ENCODE assay signal across 10 mouse cellular contexts in genomic region chr1:160231013-160231412, GRCm38 (mm10). TPM values are rescaled to one million over a fixed set of nuclear protein-coding genes. Genes with fewer than 3 reads are reported as not detected.
DNase-seq lines count a peak whose midpoint lies in the region; ATAC-seq and TF ChIP-seq lines count a peak whose summit lies in the region.
"Had no signal": no experiment of that assay in that cellular context is flagged by ENCODE, and none has a peak within 500 bp of the region (broad histone marks: within the 10 kb centered on the region; RNA-seq: fewer than 3 reads in every experiment).

No protein-coding gene starts in this region.

- no peaks in the 10 kb centered on the region for H3K27me3 ChIP-seq in liver, adult 2 months (ENCODE audit: control insufficient read depth, insufficient read depth, low read length)
- H3K27me3 ChIP-seq in liver, embryonic 12.5 days (replicated peaks), result no peaks in the 10 kb centered on the region
- no peaks in the 10 kb centered on the region for H3K27me3 ChIP-seq in E14TG2a.4 (ENCODE audit: insufficient read depth, low read length)
- H3K27me3 ChIP-seq in embryonic facial prominence, embryonic 14.5 days (replicated peaks; ENCODE audit: control insufficient read depth, insufficient read depth, low read length), result no peaks in the 10 kb centered on the region
- H3K27me3 ChIP-seq: midbrain, embryonic 12.5 days had no signal

- no peak for TF ChIP-seq POLR2A in liver, adult 2 months (IDR thresholded peaks at IDR 0.05; ENCODE audit: extremely low read depth, insufficient read depth, low read length)

- no peak for ATAC-seq in liver, embryonic 12.5 days
- no peak for ATAC-seq in embryonic facial prominence, embryonic 14.5 days (ENCODE audit: low read depth)
- ATAC-seq in activated CD4-positive, CD25-positive, alpha-beta regulatory T cell, adult 4 months, result no peak

- no peak overlapping the region for H3K9ac ChIP-seq in liver, adult 2 months (ENCODE audit: low read depth, low read length)
- no peak overlapping the region for H3K9ac ChIP-seq in liver, embryonic 12.5 days
- H3K9ac ChIP-seq in embryonic facial prominence, embryonic 14.5 days (ENCODE audit: low read depth, low read length), result no peak overlapping the region
- H3K9ac ChIP-seq: midbrain, embryonic 12.5 days had no signal

- intact Hi-C loops in gastrocnemius, adult 2 months (cut with DNase I), result loop anchor here (5.0 kb wide), 1 partner anchor 146 kb away; no protein-coding TSS in a partner anchor
- intact Hi-C loops in gastrocnemius, postnatal 36 days (cut with DNase I), result no loop called here

- no peaks in the 10 kb centered on the region for H3K9me3 ChIP-seq in liver, embryonic 12.5 days (replicated peaks)
- H3K9me3 ChIP-seq in E14TG2a.4 (ENCODE audit: low read length), result no peaks in the 10 kb centered on the region
- H3K9me3 ChIP-seq in embryonic facial prominence, embryonic 14.5 days (ENCODE audit: control insufficient read depth, low read length), result no peaks in the 10 kb centered on the region
- H3K9me3 ChIP-seq: midbrain, embryonic 12.5 days had no signal

- DNase-seq in gastrocnemius, adult 2 months, result no peak
- DNase-seq in gastrocnemius, postnatal 36 days, result no peak
- peak; percentile 20 for DNase-seq in liver, adult 2 months (ENCODE audit: extremely low read depth, low read depth, low spot score)
- DNase-seq in embryonic facial prominence, embryonic 14.5 days (ENCODE audit: low spot score), result peak; percentile 67
- no peak for DNase-seq in yolk sac, embryonic 10.5 days (ENCODE audit: low spot score)

- no peak overlapping the region for H3K4me2 ChIP-seq in liver, embryonic 12.5 days
- no peak overlapping the region for H3K4me2 ChIP-seq in embryonic facial prominence, embryonic 14.5 days (ENCODE audit: low read depth, low read length)
- H3K4me2 ChIP-seq: midbrain, embryonic 12.5 days had no signal

- H3K36me3 ChIP-seq in liver, adult 2 months (ENCODE audit: control insufficient read depth, insufficient read depth, low read length), result no peaks in the 10 kb centered on the region
- H3K36me3 ChIP-seq in liver, embryonic 12.5 days, result 0 out of 2 replicates have a peak, but pooled peaks cover 8% of the 10 kb centered on the region
- no peaks in the 10 kb centered on the region for H3K36me3 ChIP-seq in E14TG2a.4 (ENCODE audit: insufficient read depth, low read length)
- H3K36me3 ChIP-seq in embryonic facial prominence, embryonic 14.5 days (ENCODE audit: control insufficient read depth, insufficient read depth, low read length), result no peaks in the 10 kb centered on the region
- H3K36me3 ChIP-seq: midbrain, embryonic 12.5 days had no signal

- peak overlapping the region; percentile 53 for H3K4me3 ChIP-seq in gastrocnemius, adult 2 months
- H3K4me3 ChIP-seq in liver, adult 2 months (ENCODE audit: insufficient read depth, low read depth, low read length), result no peak overlapping the region
- no peak overlapping the region for H3K4me3 ChIP-seq in liver, embryonic 12.5 days
- H3K4me3 ChIP-seq in E14TG2a.4 (replicated peaks; ENCODE audit: low read length), result no peak overlapping the region
- no peak overlapping the region for H3K4me3 ChIP-seq in embryonic facial prominence, embryonic 14.5 days (ENCODE audit: low read depth, low read length)
- H3K4me3 ChIP-seq: erythroblast, embryonic 14.5 days; midbrain, embryonic 12.5 days had no signal

- no peaks in the 10 kb centered on the region; the same call in 1 of the 2 replicates for H3K4me1 ChIP-seq in liver, adult 2 months (ENCODE audit: control insufficient read depth, insufficient read depth, low read length)
- H3K4me1 ChIP-seq in liver, embryonic 12.5 days, result peaks cover 6% of the 10 kb centered on the region; the same call in 1 of the 2 replicates
- H3K4me1 ChIP-seq in E14TG2a.4 (replicated peaks; ENCODE audit: low read depth, low read length), result no peaks in the 10 kb centered on the region
- H3K4me1 ChIP-seq in embryonic facial prominence, embryonic 14.5 days (ENCODE audit: control insufficient read depth, insufficient read depth, low read length), result no peaks in the 10 kb centered on the region

- H3K79me2 ChIP-seq in liver, adult 2 months (ENCODE audit: control insufficient read depth, insufficient read depth, low read length), result no peaks in the 10 kb centered on the region

- TF ChIP-seq CTCF in gastrocnemius, adult 2 months (IDR thresholded peaks at IDR 0.05), result peak; percentile 69
- no peak for TF ChIP-seq CTCF in liver, adult 2 months (IDR thresholded peaks at IDR 0.05; ENCODE audit: low read depth, low read length)
- peak; percentile 60 for TF ChIP-seq CTCF in E14TG2a.4 (conservative IDR thresholded peaks at IDR 0.05; ENCODE audit: low read length)

- WGBS in liver, adult 2 months, result 48% methylated on average over 4 of the region's 4 CpGs
- WGBS in liver, embryonic 12.5 days (ENCODE audit: insufficient replicate concordance), result 60% methylated on average over 4 of the region's 4 CpGs
- WGBS in embryonic facial prominence, embryonic 14.5 days, result 38% methylated on average over 4 of the region's 4 CpGs

- no peak overlapping the region for H3K27ac ChIP-seq in gastrocnemius, adult 2 months
- H3K27ac ChIP-seq in liver, adult 2 months (replicated peaks; ENCODE audit: insufficient read depth, low read depth, low read length), result no peak overlapping the region
- no peak overlapping the region for H3K27ac ChIP-seq in liver, embryonic 12.5 days
- H3K27ac ChIP-seq in embryonic facial prominence, embryonic 14.5 days (replicated peaks; ENCODE audit: low read depth, low read length), result no peak overlapping the region
- H3K27ac ChIP-seq: midbrain, embryonic 12.5 days had no signal

RNA-seq across cellular contexts. Expression of gene Cacybp, which starts 18.3 kb away (rescaled TPM):
- 10 to 100 TPM; 50.1 to 65.8 TPM for total RNA-seq in gastrocnemius, adult 2 months (2021)
- total RNA-seq in gastrocnemius, postnatal 36 days (2021), result 10 to 100 TPM; 43.8 to 49.1 TPM
- 20.2 and 26.7 TPM in 2 replicates for total RNA-seq in liver, adult 2 months (2014; rRNA removed)
- 5.8 and 8.1 TPM in 2 replicates for polyA plus RNA-seq in liver, adult 2 months (2012; rRNA removed)
- 279 and 282 TPM in 2 replicates for polyA plus RNA-seq in liver, embryonic 12.5 days (2016; fragmentation: Nextera tagmentation; extraction: Ambion mirVana)
- polyA plus RNA-seq in embryonic facial prominence, embryonic 14.5 days (2014; fragmentation: Nextera tagmentation; extraction: Ambion mirVana), result 212 and 215 TPM in 2 replicates
- polyA plus RNA-seq in activated CD4-positive, CD25-positive, alpha-beta regulatory T cell, adult 4 months (2017; shearing (Covaris generic)), result 100 to 1,000 TPM; 114 to 115 TPM

RNA-seq across cellular contexts. Expression of gene Mrps14, which starts 36.0 kb away (rescaled TPM):
- total RNA-seq in gastrocnemius, adult 2 months (2021), result 10 to 100 TPM; 64.7 to 88.5 TPM
- 10 to 100 TPM; 70.9 to 75.9 TPM for total RNA-seq in gastrocnemius, postnatal 36 days (2021)
- total RNA-seq in liver, adult 2 months (2014; rRNA removed), result 26.3 and 32.9 TPM in 2 replicates
- polyA plus RNA-seq in liver, adult 2 months (2012; rRNA removed), result 19.6 and 22.4 TPM in 2 replicates
- 242 and 262 TPM in 2 replicates for polyA plus RNA-seq in liver, embryonic 12.5 days (2016; fragmentation: Nextera tagmentation; extraction: Ambion mirVana)
- polyA plus RNA-seq in embryonic facial prominence, embryonic 14.5 days (2014; fragmentation: Nextera tagmentation; extraction: Ambion mirVana), result 238 and 243 TPM in 2 replicates
- 100 to 1,000 TPM; 251 to 260 TPM for polyA plus RNA-seq in activated CD4-positive, CD25-positive, alpha-beta regulatory T cell, adult 4 months (2017; shearing (Covaris generic))

Comparison
In these comparisons a context has a peak if more than half of its experiments do, and no peak if none do; other contexts are left out.
1. RNA of gene Cacybp, which starts 18.3 kb away (polyA plus RNA-seq): 279 to 282 TPM in liver, embryonic 12.5 days, 212 to 215 TPM in embryonic facial prominence, embryonic 14.5 days and 114 to 115 TPM in activated CD4-positive, CD25-positive, alpha-beta regulatory T cell, adult 4 months; 5.8 to 8.1 TPM in liver, adult 2 months; every median in the first group is over 10 times any median in the second.
2. RNA of gene Mrps14, which starts 36.0 kb away (polyA plus RNA-seq): 242 to 262 TPM in liver, embryonic 12.5 days, 251 to 260 TPM in activated CD4-positive, CD25-positive, alpha-beta regulatory T cell, adult 4 months and 238 to 243 TPM in embryonic facial prominence, embryonic 14.5 days; 19.6 to 22.4 TPM in liver, adult 2 months; every median in the first group is over 10 times any median in the second.
3. DNase-seq: peak in liver, adult 2 months (single experiment) and embryonic facial prominence, embryonic 14.5 days (single experiment); none in gastrocnemius, adult 2 months (single experiment), gastrocnemius, postnatal 36 days (0 of 2) and yolk sac, embryonic 10.5 days (single experiment).